Mouse (Mus musculus) MEL (cell line): ENCODE data around the gene Mmp11. TPM values are rescaled to one million over a fixed set of nuclear protein-coding genes. Genes with fewer than 3 reads are reported as not detected.

ENCODE experiments used
- DNase-seq: peaks from one replicate; pipeline ENCODE4 v3.0.0; 2011; ENCODE audit warnings: low read depth, low spot score
- H3K27ac ChIP-seq: 2 replicates; pipeline ENCODE4 v1.5.1; 2012; ENCODE audit warnings: low read depth, mild to moderate bottlenecking, control low read depth, low read length, moderate library complexity; ENCODE audit not compliant: control insufficient read depth
- H3K27me3 ChIP-seq, 2 experiments: fragments of 150-350 bp in 1 of 2; sonication (generic) in 1 of 2; 2 replicates each; pipeline ENCODE4 v1.6.1; 2012; ENCODE audit warnings: low read length in 2 of 2, mild to moderate bottlenecking in 2 of 2, improper control_type of control experiment in 1 of 2, moderate library complexity in 1 of 2; ENCODE audit not compliant: insufficient read depth in 2 of 2, control insufficient read depth in 1 of 2
- H3K36me3 ChIP-seq, 2 experiments: 2 replicates each; pipeline ENCODE4 v1.6.1; 2012 to 2014; ENCODE audit warnings: low read length in 2 of 2, improper control_type of control experiment in 1 of 2, inconsistent platforms in 1 of 2, mild to moderate bottlenecking in 1 of 2; ENCODE audit not compliant: insufficient read depth in 2 of 2, control insufficient read depth in 1 of 2
- H3K4me1 ChIP-seq, 2 experiments: fragments of 150-350 bp in 1 of 2; sonication (generic) in 1 of 2; 2 replicates each; pipeline ENCODE4 v1.6.1; 2012; ENCODE audit warnings: low read length in 2 of 2, improper control_type of control experiment in 1 of 2, mild to moderate bottlenecking in 1 of 2; ENCODE audit not compliant: insufficient read depth in 2 of 2, control insufficient read depth in 1 of 2
- H3K4me3 ChIP-seq, 2 experiments: fragments of 150-350 bp in 1 of 2; sonication (generic) in 1 of 2; 2 replicates each; pipeline ENCODE4 v1.5.1; 2012; ENCODE audit warnings: low read depth in 2 of 2, low read length in 2 of 2, mild to moderate bottlenecking in 2 of 2, moderate library complexity in 2 of 2, control low read depth in 1 of 2, improper control_type of control experiment in 1 of 2; ENCODE audit not compliant: control insufficient read depth in 1 of 2, insufficient read depth in 1 of 2
- H3K79me2 ChIP-seq: 2 replicates; pipeline ENCODE4 v1.6.1; 2012; ENCODE audit warnings: mild to moderate bottlenecking, low read length, moderate library complexity; ENCODE audit not compliant: control insufficient read depth, poor library complexity, insufficient read depth
- H3K9ac ChIP-seq: 2 replicates; pipeline ENCODE4 v1.6.1; 2012; ENCODE audit warnings: low read depth, mild to moderate bottlenecking, control low read depth, low read length, moderate library complexity; ENCODE audit not compliant: control insufficient read depth, poor library complexity, severe bottlenecking
- H3K9me3 ChIP-seq: fragments of 150-350 bp; sonication (generic); replicated peaks from 2 replicates; pipeline ENCODE4 v1.6.1; 2012; ENCODE audit warnings: mild to moderate bottlenecking, low read length, improper control_type of control experiment, moderate library complexity; ENCODE audit not compliant: insufficient read depth
- BHLHE40 ChIP-seq: IDR thresholded peaks from 2 replicates; pipeline ENCODE4 v1.6.1; 2012; ENCODE audit warnings: low read depth, mild to moderate bottlenecking, inconsistent platforms, low read length, improper control_type of control experiment, borderline replicate concordance
- CHD2 ChIP-seq: IDR thresholded peaks from 2 replicates; pipeline ENCODE4 v1.6.1; 2011; ENCODE audit warnings: low read length, improper control_type of control experiment
- CTCF ChIP-seq, 3 experiments: IDR thresholded peaks in 2 of 3; conservative IDR thresholded peaks in 1 of 3; 2 replicates each; pipeline ENCODE4 v1.5.1; 2011 to 2012; ENCODE audit warnings: low read length in 3 of 3, low read depth in 2 of 3, mild to moderate bottlenecking in 2 of 3, improper control_type of control experiment in 1 of 3, inconsistent platforms in 1 of 3, mixed read lengths in 1 of 3, moderate library complexity in 1 of 3; ENCODE audit not compliant: control insufficient read depth in 1 of 3, insufficient read depth in 1 of 3, poor library complexity in 1 of 3, severe bottlenecking in 1 of 3
- ELF1 ChIP-seq: IDR thresholded peaks from 2 replicates; pipeline ENCODE4 v1.6.1; 2014; ENCODE audit warnings: low read depth, mild to moderate bottlenecking, inconsistent platforms, low read length, improper control_type of control experiment, moderate library complexity
- ETS1 ChIP-seq: IDR thresholded peaks from 2 replicates; pipeline ENCODE4 v1.6.1; 2012; ENCODE audit warnings: low read depth, mild to moderate bottlenecking, inconsistent platforms, low read length, improper control_type of control experiment, moderate library complexity
- GABPA ChIP-seq: IDR thresholded peaks from 2 replicates; pipeline ENCODE4 v1.6.1; 2012; ENCODE audit warnings: low read depth, mild to moderate bottlenecking, inconsistent platforms, low read length, improper control_type of control experiment, moderate library complexity
- HCFC1 ChIP-seq: IDR thresholded peaks from 2 replicates; pipeline ENCODE4 v1.6.1; 2012; ENCODE audit warnings: low read depth, mild to moderate bottlenecking, inconsistent platforms, low read length, improper control_type of control experiment, moderate library complexity
- JUND ChIP-seq: IDR thresholded peaks from 2 replicates; pipeline ENCODE4 v1.6.1; 2011; ENCODE audit warnings: low read depth, mild to moderate bottlenecking, improper control_type of control experiment, low read length
- MEF2A ChIP-seq: IDR thresholded peaks from 2 replicates; pipeline ENCODE4 v1.6.1; 2014; ENCODE audit warnings: low read depth, mild to moderate bottlenecking, inconsistent platforms, low read length, improper control_type of control experiment; ENCODE audit not compliant: poor library complexity, insufficient replicate concordance, severe bottlenecking; ENCODE audit errors: extremely low read depth
- MXI1 ChIP-seq: IDR thresholded peaks from 2 replicates; pipeline ENCODE4 v1.6.1; 2011; ENCODE audit warnings: mild to moderate bottlenecking, low read depth, low read length, improper control_type of control experiment
- MYB ChIP-seq: IDR thresholded peaks from 2 replicates; pipeline ENCODE4 v1.6.1; 2011; ENCODE audit warnings: mild to moderate bottlenecking, low read depth, low read length, improper control_type of control experiment
- MYC ChIP-seq: IDR thresholded peaks from 2 replicates; pipeline ENCODE4 v1.6.1; 2011; ENCODE audit warnings: low read depth, mild to moderate bottlenecking, low read length, improper control_type of control experiment, moderate library complexity
- POLR2AphosphoS2 ChIP-seq: IDR thresholded peaks from 2 replicates; pipeline ENCODE4 v1.6.1; 2011; ENCODE audit warnings: low read length, improper control_type of control experiment
- SIN3A ChIP-seq: IDR thresholded peaks from 2 replicates; pipeline ENCODE4 v1.6.1; 2012; ENCODE audit warnings: low read length, improper control_type of control experiment, inconsistent platforms
- TBP ChIP-seq: IDR thresholded peaks from 2 replicates; pipeline ENCODE4 v1.8.0; 2011; ENCODE audit warnings: low read depth, low read length, improper control_type of control experiment
- USF2 ChIP-seq, 2 experiments: IDR thresholded peaks; 2 replicates each; pipeline ENCODE4 v1.6.1; 2011 to 2012; ENCODE audit warnings: improper control_type of control experiment in 2 of 2, low read length in 2 of 2, borderline replicate concordance in 1 of 2, inconsistent platforms in 1 of 2, low read depth in 1 of 2, mild to moderate bottlenecking in 1 of 2; ENCODE audit not compliant: insufficient read depth in 1 of 2
- ZC3H11A ChIP-seq: IDR thresholded peaks from 2 replicates; pipeline ENCODE4 v1.6.1; 2012; ENCODE audit warnings: low read depth, mild to moderate bottlenecking, inconsistent platforms, low read length, improper control_type of control experiment
- ZKSCAN1 ChIP-seq: IDR thresholded peaks from 2 replicates; pipeline ENCODE4 v1.6.1; 2012; ENCODE audit warnings: low read depth, mild to moderate bottlenecking, inconsistent platforms, low read length, improper control_type of control experiment, moderate library complexity
- ZNF384 ChIP-seq: IDR thresholded peaks from 2 replicates; pipeline ENCODE4 v1.6.1; 2012; ENCODE audit warnings: low read depth, mild to moderate bottlenecking, inconsistent platforms, low read length, improper control_type of control experiment
- polyA plus RNA-seq, 2 experiments: library from polyadenylated mRNA; stranded (reverse) in 1 of 2; unstranded in 1 of 2; fragments of >175 nt in 1 of 2; fragments of >200 nt in 1 of 2; gene quantifications; 2 replicates each; pipeline versions ENCODE4 v1.2.1 to v1.2.4; 2012; ENCODE audit warnings: low replicate concordance in 2 of 2, low read depth in 1 of 2; ENCODE audit not compliant: insufficient read length in 2 of 2, insufficient read depth in 1 of 2, missing spikeins in 1 of 2
- total RNA-seq: library from RNA; depleted of rRNA; stranded (reverse); fragments of 300-350 nt; gene quantifications from 2 replicates; pipeline ENCODE4 v1.2.3, GENCODE M21; 2012

The Mmp11 gene
- total and polyA plus RNA-seq, 3 experiments = 1.3 to 5.9 TPM; not detected in 1

GRCm38 (mm10) chr10:75945213-75945612 is 8.9 kb upstream of the Mmp11 start:
- no peak for TF ChIP-seq ZNF384
- no peak for TF ChIP-seq MXI1
- TF ChIP-seq ZKSCAN1 = no peak
- TF ChIP-seq MYC = no peak
- TF ChIP-seq MYB = no peak
- TF ChIP-seq BHLHE40 = no peak
- TF ChIP-seq CTCF (IDR thresholded peaks at IDR 0.05 in 2 of 3, conservative IDR thresholded peaks at IDR 0.05 in 1 of 3; ENCODE audit: control insufficient read depth in 1 of 3, insufficient read depth in 1 of 3, low read depth in 2 of 3, low read length in 3 of 3, poor library complexity in 1 of 3, severe bottlenecking in 1 of 3) = no peak
- no peak for TF ChIP-seq HCFC1
- TF ChIP-seq CHD2 = no peak
- TF ChIP-seq POLR2AphosphoS2 = no peak
- TF ChIP-seq ELF1 = no peak
- TF ChIP-seq GABPA = no peak
- TF ChIP-seq TBP = no peak
- TF ChIP-seq, all 39 proteins: peak for 0
- Histone ChIP-seq H3K9ac (no peak overlapping the region), H3K27ac (no peak overlapping the region), H3K79me2 (no peaks in the 10 kb centered on the region), H3K27me3 (no peaks in the 10 kb centered on the region; a peak in 1 of 4 replicates), H3K4me1 (peaks cover under 1 to 24% of the 10 kb centered on the region in 2 experiments; a peak in 3 of 4 replicates), H3K36me3 (peaks cover 0 to 12% of the 10 kb centered on the region in 2 experiments; a peak in 2 of 4 replicates), H3K9me3 (no peaks in the 10 kb centered on the region), H3K4me3 (no peak overlapping the region)
- no peak for DNase-seq

GRCm38 (mm10) chr10:75944066-75944772 is 7.9 kb upstream of the Mmp11 start:
- Histone ChIP-seq H3K36me3 (peaks cover 0 to 21% of the 10 kb centered on the region in 2 experiments; a peak in 2 of 4 replicates), H3K27me3 (no peaks in the 10 kb centered on the region), H3K9me3 (no peaks in the 10 kb centered on the region), H3K9ac (no peak overlapping the region), H3K27ac (no peak overlapping the region), H3K4me3 (no peak overlapping the region), H3K79me2 (no peaks in the 10 kb centered on the region), H3K4me1 (peaks cover 8 to 32% of the 10 kb centered on the region in 2 experiments)
- TF ChIP-seq TBP = no peak
- TF ChIP-seq ZNF384 = no peak
- TF ChIP-seq MEF2A = no peak
- no peak for TF ChIP-seq SIN3A
- no peak for TF ChIP-seq JUND
- no peak for TF ChIP-seq USF2 (IDR thresholded peaks at IDR 0.05; ENCODE audit: borderline replicate concordance in 1 of 2, insufficient read depth in 1 of 2, low read depth in 1 of 2, low read length in 2 of 2)
- TF ChIP-seq ETS1 = no peak
- TF ChIP-seq ZC3H11A = no peak
- no peak for DNase-seq
